Mouse (Mus musculus) CH12.LX (cell line): ENCODE measurements at regions not wholly inside any gene's neighbourhood (a gene's known extent, or its start where the extent isn't known, plus 50 kb on each side); places are given as distances from the start of the nearest gene placed in this dataset.

Experiments
- DNase-seq: peaks from one replicate; pipeline ENCODE4 v3.0.0-alpha.2; 2013; ENCODE audit errors: extremely low read depth
- H3K27ac ChIP-seq: 2 replicates; pipeline ENCODE4 v1.5.1; 2012; ENCODE audit warnings: low read depth, mild to moderate bottlenecking, control low read depth, moderate library complexity; ENCODE audit not compliant: insufficient read depth
- H3K27me3 ChIP-seq: replicated peaks from 2 replicates; pipeline ENCODE3; 2012; ENCODE audit warnings: inconsistent platforms
- H3K36me3 ChIP-seq, 2 experiments: replicated peaks in 1 of 2; 2 replicates each; pipeline versions ENCODE3 to v1.6.1; 2012; ENCODE audit warnings: inconsistent platforms in 1 of 2, low read length in 1 of 2, mild to moderate bottlenecking in 1 of 2, mixed read lengths in 1 of 2, moderate library complexity in 1 of 2; ENCODE audit not compliant: control insufficient read depth in 1 of 2, insufficient read depth in 1 of 2
- H3K4me1 ChIP-seq, 2 experiments: 2 replicates each; pipeline ENCODE4 v1.6.1; 2012; ENCODE audit warnings: inconsistent platforms in 1 of 2, moderate library complexity in 1 of 2; ENCODE audit not compliant: insufficient read depth in 2 of 2, control insufficient read depth in 1 of 2
- H3K4me2 ChIP-seq: 2 replicates; pipeline ENCODE4 v1.6.1; 2012; ENCODE audit warnings: low read depth, mild to moderate bottlenecking, control low read depth; ENCODE audit not compliant: poor library complexity, insufficient read depth, severe bottlenecking
- H3K4me3 ChIP-seq, 3 experiments: fragments of 150-350 bp in 1 of 3; sonication (generic) in 1 of 3; replicated peaks in 1 of 3; 2 replicates each; pipeline versions ENCODE3 to v1.5.1; 2011 to 2012; ENCODE audit warnings: low read depth in 2 of 3, low read length in 2 of 3, mild to moderate bottlenecking in 2 of 3, moderate library complexity in 2 of 3, control low read depth in 1 of 3, improper control_type of control experiment in 1 of 3, inconsistent platforms in 1 of 3, mixed read lengths in 1 of 3; ENCODE audit not compliant: poor library complexity in 1 of 3
- H3K79me2 ChIP-seq: replicated peaks from 2 replicates; pipeline ENCODE4 v1.6.1; 2012; ENCODE audit warnings: mild to moderate bottlenecking, moderate library complexity; ENCODE audit not compliant: control insufficient read depth, poor library complexity, insufficient read depth, severe bottlenecking; ENCODE audit errors: extremely low read depth
- H3K9ac ChIP-seq: 2 replicates; pipeline ENCODE4 v1.6.1; 2012; ENCODE audit warnings: low read depth, mild to moderate bottlenecking, control low read depth, moderate library complexity; ENCODE audit not compliant: insufficient read depth
- H3K9me3 ChIP-seq: replicated peaks from 2 replicates; pipeline ENCODE3; 2012; ENCODE audit warnings: low read length, inconsistent platforms, mixed read lengths
- CHD1 ChIP-seq: IDR thresholded peaks from 2 replicates; pipeline ENCODE4 v1.6.1; 2012; ENCODE audit warnings: low read depth, low read length, improper control_type of control experiment, inconsistent platforms
- CTCF ChIP-seq, 2 experiments: IDR thresholded peaks in 1 of 2; conservative IDR thresholded peaks in 1 of 2; 2 replicates each; pipeline ENCODE4 v1.5.1; 2011 to 2012; ENCODE audit warnings: low read depth in 2 of 2, low read length in 2 of 2, improper control_type of control experiment in 1 of 2, inconsistent platforms in 1 of 2, mild to moderate bottlenecking in 1 of 2, moderate library complexity in 1 of 2
- E2F4 ChIP-seq: IDR thresholded peaks from 2 replicates; pipeline ENCODE4 v1.6.1; 2011; ENCODE audit warnings: low read depth, low read length, improper control_type of control experiment; ENCODE audit not compliant: insufficient replicate concordance
- EP300 ChIP-seq: IDR thresholded peaks from 2 replicates; pipeline ENCODE4 v1.6.1; 2011; ENCODE audit warnings: low read length, improper control_type of control experiment
- ETS1 ChIP-seq: conservative IDR thresholded peaks from 2 replicates; pipeline ENCODE4 v1.6.1; 2012; ENCODE audit warnings: low read depth, mild to moderate bottlenecking, inconsistent platforms, low read length, improper control_type of control experiment, moderate library complexity
- IRF4 ChIP-seq: IDR thresholded peaks from 2 replicates; pipeline ENCODE4 v1.6.1; 2014; ENCODE audit warnings: low read depth, mild to moderate bottlenecking, inconsistent platforms, low read length, improper control_type of control experiment
- JUN ChIP-seq: IDR thresholded peaks from 2 replicates; pipeline ENCODE4 v1.6.1; 2011; ENCODE audit warnings: low read depth, mild to moderate bottlenecking, low read length, improper control_type of control experiment, moderate library complexity; ENCODE audit not compliant: insufficient read depth
- JUND ChIP-seq: conservative IDR thresholded peaks from 2 replicates; pipeline ENCODE4 v1.6.1; 2011; ENCODE audit warnings: low read depth, low read length, improper control_type of control experiment
- MAFK ChIP-seq: IDR thresholded peaks from 2 replicates; pipeline ENCODE4 v1.6.1; 2011; ENCODE audit warnings: low read length, improper control_type of control experiment; ENCODE audit not compliant: insufficient replicate concordance
- MAZ ChIP-seq: IDR thresholded peaks from 2 replicates; pipeline ENCODE4 v1.6.1; 2012; ENCODE audit warnings: low read depth, mild to moderate bottlenecking, inconsistent platforms, low read length, improper control_type of control experiment, moderate library complexity
- MEF2A ChIP-seq: IDR thresholded peaks from 2 replicates; pipeline ENCODE4 v1.6.1; 2014; ENCODE audit warnings: low read depth, mild to moderate bottlenecking, inconsistent platforms, low read length, improper control_type of control experiment, borderline replicate concordance
- MXI1 ChIP-seq: IDR thresholded peaks from 2 replicates; pipeline ENCODE4 v1.6.1; 2011; ENCODE audit warnings: mild to moderate bottlenecking, low read depth, low read length, improper control_type of control experiment
- NELFE ChIP-seq: IDR thresholded peaks from 2 replicates; pipeline ENCODE4 v1.6.1; 2011; ENCODE audit warnings: low read depth, low read length, improper control_type of control experiment
- NRF1 ChIP-seq: IDR thresholded peaks from 2 replicates; pipeline ENCODE4 v1.6.1; 2014; ENCODE audit warnings: low read depth, mild to moderate bottlenecking, inconsistent platforms, low read length, improper control_type of control experiment, moderate library complexity
- POLR2A ChIP-seq: IDR thresholded peaks from 2 replicates; pipeline ENCODE4 v1.6.1; 2011; ENCODE audit warnings: low read depth, mild to moderate bottlenecking, improper control_type of control experiment, low read length
- POLR2AphosphoS2 ChIP-seq: IDR thresholded peaks from 2 replicates; pipeline ENCODE4 v1.6.1; 2011; ENCODE audit warnings: low read depth, low read length, improper control_type of control experiment
- RAD21 ChIP-seq: IDR thresholded peaks from 2 replicates; pipeline ENCODE4 v1.6.1; 2011; ENCODE audit warnings: low read depth, mild to moderate bottlenecking, low read length, improper control_type of control experiment, moderate library complexity
- TBP ChIP-seq: conservative IDR thresholded peaks from 2 replicates; pipeline ENCODE4 v1.6.1; 2011; ENCODE audit warnings: low read depth, low read length, improper control_type of control experiment
- TCF12 ChIP-seq: IDR thresholded peaks from 2 replicates; pipeline ENCODE4 v1.6.1; 2014; ENCODE audit warnings: low read depth, mild to moderate bottlenecking, inconsistent platforms, low read length, improper control_type of control experiment
- ZC3H11A ChIP-seq: IDR thresholded peaks from 2 replicates; pipeline ENCODE4 v1.6.1; 2012; ENCODE audit warnings: low read depth, mild to moderate bottlenecking, inconsistent platforms, low read length, improper control_type of control experiment
- ZKSCAN1 ChIP-seq: IDR thresholded peaks from 2 replicates; pipeline ENCODE4 v1.6.1; 2012; ENCODE audit warnings: low read depth, inconsistent platforms, low read length, improper control_type of control experiment, borderline replicate concordance
- ZMIZ1 ChIP-seq: IDR thresholded peaks from 2 replicates; pipeline ENCODE4 v1.6.1; 2012; ENCODE audit warnings: low read depth, mild to moderate bottlenecking, inconsistent platforms, low read length, improper control_type of control experiment
- ZNF384 ChIP-seq: IDR thresholded peaks from 2 replicates; pipeline ENCODE4 v1.6.1; 2012; ENCODE audit warnings: low read depth, low read length, improper control_type of control experiment, inconsistent platforms
- dilution Hi-C: fragments of 300-500 bp; cut with MboI; formaldehyde crosslinking; loops from 2 replicates; pipeline ENCODE4 v1.14.3; 2020; ENCODE audit warnings: low sequenced_read_pairs; ENCODE audit not compliant: extremely low pct_unique_long_range_greater_than_20kb, extremely low pct_ligation_motif_present
- in situ Hi-C: fragments of 300-500 bp; cut with MboI; formaldehyde crosslinking; loops from 3 replicates; pipeline ENCODE4 v1.14.3; 2019; ENCODE audit warnings: low sequenced_read_pairs, low pct_ligation_motif_present, low pct_unique_long_range_greater_than_20kb, mixed read lengths

- Histone ChIP-seq H3K27me3 (no peaks in the 10 kb centered on the region), H3K79me2 (no peaks in the 10 kb centered on the region), H3K4me1 (peaks cover 0 to 24% of the 10 kb centered on the region in 2 experiments; a peak in 2 of 4 replicates), H3K9ac (no peak overlapping the region), H3K4me2 (no peak overlapping the region), H3K36me3 (no peaks in the 10 kb centered on the region), H3K27ac (no peak overlapping the region), H3K4me3 (no peak overlapping the region), H3K9me3 (no peaks in the 10 kb centered on the region)
- in situ Hi-C loops = no loop called here
- dilution Hi-C loops = no loop called here
- TF ChIP-seq NELFE = no peak
- TF ChIP-seq IRF4 = no peak
- no peak for TF ChIP-seq ETS1
- no peak for TF ChIP-seq NRF1
- TF ChIP-seq EP300 = no peak
- TF ChIP-seq CHD1 = no peak
- TF ChIP-seq RAD21 = no peak
- no peak for TF ChIP-seq JUND
- no peak for TF ChIP-seq TCF12
- DNase-seq = no peak
These were observed 145.2 kb upstream of the Map3k1 start for GRCm38 (mm10) chr13:111953860-111954519.

GRCm38 (mm10) chr13:111954520-111954884, 145.7 kb upstream of the Map3k1 start:
- Histone ChIP-seq H3K27ac (no peak overlapping the region), H3K27me3 (no peaks in the 10 kb centered on the region), H3K9ac (no peak overlapping the region), H3K36me3 (no peaks in the 10 kb centered on the region), H3K4me1 (peaks cover 0 to 22% of the 10 kb centered on the region in 2 experiments; a peak in 2 of 4 replicates), H3K4me3 (no peak overlapping the region), H3K79me2 (no peaks in the 10 kb centered on the region), H3K9me3 (no peaks in the 10 kb centered on the region), H3K4me2 (no peak overlapping the region)
- dilution Hi-C loops (no loop called here), in situ Hi-C loops (no loop called here)
- TF ChIP-seq ZNF384 (no peak), ETS1 (no peak), MXI1 (no peak), CTCF (conservative IDR thresholded peaks at IDR 0.05 in 1 of 2, IDR thresholded peaks at IDR 0.05 in 1 of 2; ENCODE audit: low read depth in 2 of 2, low read length in 2 of 2) (no peak), JUN (no peak), ZMIZ1 (no peak), JUND (no peak), MAFK (no peak), NRF1 (no peak), E2F4 (no peak), MAZ (no peak), POLR2A (no peak), POLR2AphosphoS2 (no peak), ZC3H11A (no peak), ZKSCAN1 (no peak), TBP (no peak), MEF2A (no peak)
- no peak for DNase-seq
